Mouse (Mus musculus) stomach, embryonic 15.5 days (tissue): ENCODE measurements around the gene D3Ertd254e. TPM values are rescaled to one million over a fixed set of nuclear protein-coding genes. Genes with fewer than 3 reads are reported as not detected.

Source experiments
- polyA plus RNA-seq: library from polyadenylated mRNA; unstranded; fragments of >200 nt; fragmentation: Nextera tagmentation; extraction: Ambion mirVana; gene quantifications from 2 replicates; pipeline ENCODE4 v1.2.1, GENCODE M21; 2015

D3Ertd254e gene
- polyA plus RNA-seq, 1 experiment from 2014 or later = 7.9 TPM

Other genes starting within 250 kb of the D3Ertd254e start
- 93.3 and 104 TPM in 2 replicates for gene Dcun1d1, start 213.6 kb upstream of the D3Ertd254e start, polyA plus RNA-seq
- 32.6 and 35.8 TPM in 2 replicates for gene Mccc1, start 150.3 kb upstream of the D3Ertd254e start, polyA plus RNA-seq
- not detected in 2 replicates for gene Ccdc144b, start 97.5 kb upstream of the D3Ertd254e start, polyA plus RNA-seq
- gene Acad9, start 85.0 kb upstream of the D3Ertd254e start, polyA plus RNA-seq = 69.3 and 75.8 TPM in 2 replicates
- 0.12 TPM in 1 of 2 replicates, not detected in the other for gene Qrfpr, start 71.3 kb downstream of the D3Ertd254e start, polyA plus RNA-seq